Mouse (Mus musculus): Measurements from ENCODE around the gene Ywhag. TPM values are rescaled to one million over a fixed set of nuclear protein-coding genes. Genes with fewer than 3 reads are reported as not detected.

The Ywhag gene
- total RNA-seq, 4 experiments from 2014 or later = 265 to 313 (median 289) TPM

DNA sequence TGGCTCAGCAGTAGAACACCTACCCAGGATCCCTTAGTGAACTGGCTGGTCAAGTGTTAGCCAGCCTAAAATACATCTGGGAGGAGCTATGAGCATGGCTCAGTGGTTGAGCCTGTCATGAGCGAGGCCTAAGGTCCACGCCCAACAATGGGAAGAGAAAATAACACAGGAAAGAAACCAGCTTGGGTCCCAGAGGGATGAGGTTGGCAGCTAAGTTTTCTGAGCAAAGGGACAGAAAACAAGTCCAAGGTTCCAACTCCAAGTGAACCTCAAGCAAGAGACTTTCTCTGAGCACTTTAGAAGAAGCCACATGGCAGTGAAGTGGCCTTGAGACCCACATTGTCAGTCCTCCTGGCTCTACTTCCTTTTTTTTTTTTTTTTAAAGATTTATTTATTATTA lies 17.2 kb upstream of the Ywhag start:
- no peak for DNase-seq (ENCODE audit: low spot score)

DNA sequence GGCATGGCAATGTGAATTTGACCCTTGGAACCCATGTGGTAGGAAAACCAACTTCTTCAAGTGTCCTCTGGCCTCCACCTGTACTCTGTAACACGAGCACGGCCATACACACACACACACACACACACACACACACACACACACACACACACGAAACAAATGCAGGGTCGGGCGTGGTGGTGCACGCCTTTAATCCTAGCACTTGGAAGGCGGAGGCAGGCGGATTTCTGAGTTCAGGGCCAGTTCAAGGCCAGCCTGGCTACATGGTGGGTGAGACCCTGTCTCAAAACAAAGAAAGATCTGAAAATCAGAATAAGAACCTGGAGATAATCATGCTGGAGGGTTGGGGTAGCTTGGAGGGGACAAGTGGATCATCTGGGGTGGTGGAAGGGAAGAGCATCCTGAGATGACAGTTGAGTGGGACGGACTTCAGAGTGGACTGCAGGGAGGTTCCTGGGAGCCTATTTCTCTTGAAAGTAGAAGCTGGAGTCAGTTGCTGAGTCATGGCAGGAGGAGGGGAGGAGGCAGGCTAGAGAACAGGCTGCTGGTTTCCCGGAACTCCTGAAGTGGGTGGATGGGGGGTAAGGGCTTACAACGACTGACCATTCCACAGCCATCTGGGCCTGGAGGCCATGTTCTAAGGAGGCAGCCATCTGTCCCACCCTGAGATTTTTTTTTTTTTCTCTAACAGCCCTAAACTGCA lies 16.4 kb upstream of the Ywhag start:
- DNase-seq (ENCODE audit: low spot score) = no peak

DNA sequence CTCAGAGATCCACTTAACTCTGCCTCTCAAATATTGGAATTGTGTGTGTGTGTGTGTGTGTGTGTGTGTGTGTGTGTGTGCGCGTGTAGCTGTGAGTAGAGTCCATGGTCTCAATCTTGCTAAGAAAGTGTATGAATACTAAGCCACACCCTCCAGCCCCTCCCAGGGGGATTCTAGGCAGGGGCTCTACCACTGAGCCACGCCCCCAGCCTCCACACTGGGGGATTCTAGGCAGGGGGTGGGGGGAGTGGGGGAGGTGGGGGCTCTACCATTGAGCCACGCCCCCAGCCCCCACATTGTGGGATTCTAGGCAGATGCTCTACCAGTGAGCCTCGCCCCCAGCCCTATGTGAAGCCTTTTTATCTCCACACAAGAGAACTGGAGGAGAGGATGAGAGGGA lies 12.2 kb upstream of the Ywhag start:
- DNase-seq (ENCODE audit: low spot score) = no peak

DNA sequence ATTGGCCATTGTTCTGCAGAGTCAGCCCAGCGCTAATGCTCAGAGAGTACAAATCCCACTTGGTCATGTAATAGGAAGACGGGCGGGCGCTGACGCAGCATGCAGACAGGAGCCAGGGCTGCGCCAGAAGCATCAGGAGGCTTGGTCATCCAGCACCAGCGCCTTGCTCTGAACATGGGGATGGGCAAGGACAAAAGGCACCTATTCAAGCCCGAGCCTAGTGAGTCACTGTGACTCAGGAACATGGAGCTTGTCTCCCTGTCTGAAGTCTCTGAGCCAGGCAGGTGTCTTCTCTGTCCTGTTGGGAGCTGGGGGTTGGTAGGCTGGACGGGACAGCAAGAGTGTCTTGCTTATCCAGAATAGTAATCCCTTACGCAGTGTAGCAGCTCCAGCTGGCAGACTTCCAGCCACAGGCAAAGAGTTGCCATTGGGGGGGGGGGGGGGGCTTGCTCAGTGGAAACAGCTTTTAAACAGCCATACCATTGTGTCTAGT lies 11.5 kb upstream of the Ywhag start:
- no peak for DNase-seq (ENCODE audit: low spot score)

DNA sequence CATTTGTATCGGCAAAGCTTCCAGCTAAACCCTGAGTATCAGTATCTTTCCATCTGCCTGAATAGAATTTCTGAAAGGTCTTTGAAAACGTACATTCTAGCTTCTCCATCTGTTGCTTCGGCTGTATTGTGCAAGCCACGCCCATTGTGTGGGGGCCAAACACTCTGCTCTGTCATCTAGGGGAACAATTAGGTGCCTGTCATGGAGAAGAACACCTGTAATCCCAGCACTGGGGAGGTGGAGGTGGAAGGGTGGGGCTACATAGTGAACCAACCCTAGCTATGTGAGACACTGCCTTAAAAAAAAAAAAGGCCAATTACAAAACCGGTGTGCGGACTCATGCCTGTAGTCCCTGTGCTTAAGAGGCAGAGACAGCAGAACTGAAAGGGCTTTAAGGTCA lies 8.3 kb upstream of the Ywhag start:
- no peak for DNase-seq (ENCODE audit: low spot score)

DNA sequence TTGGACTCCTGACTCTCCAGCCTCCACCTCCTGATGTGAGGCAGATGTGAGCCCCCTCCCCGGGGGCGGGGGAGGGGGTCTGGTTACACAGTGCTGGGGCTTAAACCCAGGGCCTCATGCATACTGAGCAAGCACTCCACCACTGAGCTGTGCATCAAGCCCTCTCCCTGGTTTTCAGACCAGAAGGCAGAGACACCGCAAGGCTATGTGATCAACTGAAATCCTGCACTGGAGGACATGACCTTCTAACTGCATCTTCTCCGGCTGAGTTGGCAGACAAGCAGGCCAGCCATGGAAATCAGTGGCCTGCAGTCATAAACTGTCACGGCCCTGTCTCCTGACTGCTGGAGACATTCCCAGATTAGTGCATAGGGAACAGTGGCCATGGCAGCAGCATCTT lies 6.2 kb upstream of the Ywhag start:
- DNase-seq (ENCODE audit: low spot score) = peak; percentile 52

DNA sequence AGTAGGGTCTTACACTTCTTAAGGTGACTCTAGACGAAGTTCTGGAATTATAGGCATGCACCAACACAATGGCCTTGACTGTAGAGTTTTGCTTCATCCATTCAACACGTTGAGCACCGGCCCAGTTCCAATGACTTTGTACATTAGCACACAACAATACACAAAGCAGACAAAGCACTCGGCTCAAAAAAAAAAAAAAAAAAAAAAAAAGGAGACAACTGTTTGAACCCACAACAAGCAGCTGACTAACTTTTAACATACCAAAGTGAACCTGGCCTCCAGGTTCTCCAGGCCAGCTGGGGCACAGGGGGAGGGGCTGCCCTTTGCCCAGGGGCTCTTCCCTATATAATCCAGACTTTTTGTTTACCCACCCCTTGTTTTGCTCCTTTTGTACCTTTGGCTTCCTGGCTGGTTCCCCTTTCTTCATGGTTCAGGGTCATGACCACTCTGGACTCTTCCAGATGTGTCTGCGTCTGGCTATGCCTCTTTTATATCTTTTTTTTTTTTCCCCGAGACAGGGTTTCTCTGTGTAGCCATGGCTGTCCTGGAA lies 1.3 kb upstream of the Ywhag start:
- DNase-seq (ENCODE audit: low spot score) = no peak

DNA sequence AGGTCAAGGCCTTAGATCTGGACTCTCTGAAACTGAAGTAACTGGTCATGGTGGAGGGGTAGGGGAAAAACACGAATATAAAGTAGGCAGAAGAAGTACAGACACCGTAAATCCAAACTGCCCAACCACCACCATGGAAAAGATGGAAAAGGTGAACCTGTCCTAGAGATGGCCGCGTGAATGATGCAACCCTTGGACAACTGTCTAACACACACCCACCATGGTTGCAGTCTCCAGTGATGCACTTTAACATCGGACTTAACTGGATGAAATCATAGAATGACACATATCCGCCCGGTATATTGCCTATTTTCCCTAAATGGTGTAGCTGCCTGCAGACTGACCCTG lies 734 bp upstream of the Ywhag start:
- DNase-seq (ENCODE audit: low spot score) = no peak

DNA sequence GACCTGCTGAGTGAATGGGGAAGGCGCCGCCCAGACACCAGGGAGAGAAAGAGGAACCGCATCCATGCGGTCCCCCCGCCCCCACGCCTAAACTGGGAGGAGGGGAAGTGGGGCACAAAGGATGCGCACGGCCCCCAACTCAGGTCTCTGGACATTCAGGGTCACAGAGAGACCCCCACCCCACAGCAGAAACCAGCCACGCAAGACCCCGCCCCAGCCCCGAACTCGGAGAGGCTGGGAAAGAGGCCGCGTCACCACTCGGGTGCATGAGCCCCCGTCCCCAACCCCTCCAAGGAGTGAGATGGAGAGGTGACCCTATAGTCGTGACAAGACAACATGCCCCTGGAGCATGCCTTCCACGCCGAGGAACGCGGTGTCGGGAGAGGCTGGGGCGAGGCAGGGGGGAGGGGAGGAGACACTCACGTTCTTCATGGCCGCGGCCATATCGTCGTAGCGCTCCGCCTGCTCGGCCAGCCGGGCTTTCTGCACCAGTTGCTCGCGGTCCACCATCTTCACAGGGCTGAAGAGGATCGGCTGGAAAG lies 445 bp downstream of the Ywhag start:
- DNase-seq (ENCODE audit: low spot score) = peak; percentile 56

DNA sequence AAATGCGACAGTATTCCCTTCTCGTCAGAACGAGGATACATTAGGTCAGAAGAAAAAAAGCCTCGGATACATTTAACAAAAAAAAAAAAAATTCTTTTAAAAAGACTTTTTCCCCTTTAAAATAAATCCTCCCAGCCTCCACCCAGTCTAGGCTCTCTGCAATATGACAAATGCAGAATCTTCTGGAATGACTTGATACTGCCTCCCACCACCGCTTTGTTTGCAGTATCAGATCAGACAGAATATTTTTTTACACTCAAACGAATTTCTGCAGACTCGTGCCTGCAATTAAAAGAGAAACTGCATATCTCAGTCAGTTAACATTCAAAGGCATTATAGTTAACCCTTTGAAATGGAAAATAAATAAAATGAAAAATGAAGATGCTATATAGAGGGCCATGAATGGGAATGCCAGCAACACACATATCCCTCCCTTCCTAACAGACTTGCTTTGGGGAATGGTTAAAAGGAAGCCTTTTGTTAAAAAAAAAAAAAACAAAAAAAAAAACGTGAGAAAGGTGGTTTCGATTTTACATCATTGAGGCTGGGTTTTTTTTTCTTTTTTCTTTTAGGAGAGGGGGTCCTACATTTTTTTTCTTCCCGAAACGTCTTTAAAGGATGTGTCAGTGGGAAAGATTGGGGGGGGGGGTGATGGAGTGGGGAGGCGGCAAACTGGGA lies 1.1 kb downstream of the Ywhag start:
- DNase-seq (ENCODE audit: low spot score) = no peak

DNA sequence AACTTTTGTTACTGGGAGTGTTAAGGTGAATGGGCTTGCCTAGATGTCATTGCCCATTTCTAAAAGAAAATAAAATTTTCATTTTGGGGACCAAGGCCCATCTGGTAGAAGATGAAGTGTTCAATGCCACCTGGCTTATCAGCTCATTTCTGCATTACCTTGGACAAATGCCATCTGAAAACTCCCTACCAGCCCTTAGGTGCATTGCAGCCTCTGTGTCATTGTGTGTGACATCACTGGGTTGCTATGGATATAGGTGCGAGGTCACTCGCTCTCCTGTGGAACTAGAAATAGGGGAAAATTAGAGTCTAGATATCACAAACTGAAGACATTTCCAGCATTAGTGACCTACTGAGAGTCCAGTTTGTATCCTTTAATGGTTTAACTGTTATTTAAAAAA lies 2.1 kb downstream of the Ywhag start:
- DNase-seq (ENCODE audit: low spot score) = no peak

DNA sequence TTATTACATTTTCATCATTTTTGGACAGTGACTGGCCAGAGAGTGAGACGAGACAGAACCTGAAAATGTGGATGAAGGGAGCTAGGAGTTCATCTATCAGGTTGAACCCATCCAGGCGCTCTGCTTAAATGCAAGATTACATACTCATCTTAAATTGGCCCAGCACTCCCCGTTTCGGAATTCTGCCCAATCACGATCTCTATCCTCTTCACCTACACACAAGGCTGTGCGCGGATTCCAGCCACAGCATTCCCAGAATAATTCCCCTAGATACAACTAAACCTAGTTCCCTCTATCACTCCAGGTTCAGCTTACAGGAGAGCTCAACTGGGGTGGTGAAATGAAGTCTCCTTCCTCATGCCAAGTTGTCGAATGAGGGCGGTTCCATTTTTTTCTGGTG lies 2.9 kb downstream of the Ywhag start:
- DNase-seq (ENCODE audit: low spot score) = no peak

DNA sequence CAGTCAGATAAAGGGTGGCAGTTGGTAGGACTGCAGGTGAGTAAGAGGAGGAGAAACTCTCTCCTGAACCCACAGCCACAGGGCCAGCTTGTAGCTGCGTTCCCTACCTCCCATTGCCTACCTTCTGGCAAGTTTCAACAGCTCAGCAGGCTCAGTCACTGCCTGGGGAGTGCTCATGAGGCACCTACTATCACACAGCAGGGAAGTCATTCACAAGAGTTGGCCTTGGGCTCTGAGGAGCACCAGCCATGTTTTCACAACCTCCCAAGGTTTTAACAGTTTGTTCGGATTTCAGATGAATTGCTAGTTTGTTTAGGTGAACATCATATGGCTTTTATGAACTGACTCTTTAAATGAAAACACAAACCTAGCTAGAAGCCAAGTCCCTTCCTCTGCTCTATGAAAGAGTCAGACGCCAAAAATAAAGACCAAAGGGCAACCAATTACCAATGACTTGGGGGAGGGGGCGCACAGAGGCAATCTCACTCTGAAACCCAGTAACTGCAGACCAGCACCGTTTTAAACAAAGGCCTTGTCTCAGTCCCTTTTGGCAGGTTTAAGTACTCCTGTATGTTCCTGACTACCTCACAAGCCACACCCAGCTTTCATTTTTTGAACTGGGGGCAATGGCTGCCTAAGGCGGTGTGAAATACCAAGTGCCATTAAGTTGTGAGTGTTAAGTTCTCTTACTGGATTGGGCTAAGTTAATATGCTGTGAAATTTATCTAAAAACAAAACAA lies 4.6 kb downstream of the Ywhag start:
- DNase-seq (ENCODE audit: low spot score) = no peak

DNA sequence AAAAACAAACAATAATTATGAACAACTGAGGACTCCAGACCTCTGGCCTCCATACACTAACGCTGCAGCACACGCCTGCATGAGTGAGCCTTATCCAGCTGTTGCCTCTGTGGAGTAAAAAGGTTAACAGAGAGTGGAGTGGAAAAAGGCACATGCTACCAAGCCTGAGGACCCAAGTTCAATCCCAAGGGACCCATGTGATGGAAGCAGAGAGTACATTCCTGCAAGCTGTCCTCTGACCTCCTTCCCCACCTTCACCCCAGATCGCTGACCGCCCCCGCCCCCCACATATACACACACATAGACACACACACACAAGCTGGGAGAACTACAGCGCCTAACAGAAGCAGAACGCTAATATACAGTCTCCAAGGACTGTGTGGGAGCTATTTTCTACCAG lies 10.5 kb downstream of the Ywhag start:
- no peak for DNase-seq (ENCODE audit: low spot score)

DNA sequence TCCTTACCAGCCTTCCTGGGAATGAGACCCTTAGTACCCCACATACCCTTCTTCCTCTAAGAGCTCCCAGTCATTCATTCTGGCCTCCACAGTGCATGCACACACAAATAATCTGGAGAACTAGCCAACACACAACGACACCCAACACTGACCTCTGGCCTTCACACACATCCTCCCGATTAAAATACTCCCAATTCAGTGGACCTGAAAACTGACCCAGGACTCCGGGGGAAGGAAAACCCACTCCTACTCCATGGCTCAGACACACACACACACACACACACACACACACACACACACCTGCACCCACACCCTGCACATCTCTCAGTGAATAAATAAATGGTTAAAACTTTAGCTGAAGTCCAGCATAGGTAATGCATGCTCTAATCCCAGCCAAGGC lies 14.5 kb downstream of the Ywhag start:
- no peak for DNase-seq (ENCODE audit: low spot score)

DNA sequence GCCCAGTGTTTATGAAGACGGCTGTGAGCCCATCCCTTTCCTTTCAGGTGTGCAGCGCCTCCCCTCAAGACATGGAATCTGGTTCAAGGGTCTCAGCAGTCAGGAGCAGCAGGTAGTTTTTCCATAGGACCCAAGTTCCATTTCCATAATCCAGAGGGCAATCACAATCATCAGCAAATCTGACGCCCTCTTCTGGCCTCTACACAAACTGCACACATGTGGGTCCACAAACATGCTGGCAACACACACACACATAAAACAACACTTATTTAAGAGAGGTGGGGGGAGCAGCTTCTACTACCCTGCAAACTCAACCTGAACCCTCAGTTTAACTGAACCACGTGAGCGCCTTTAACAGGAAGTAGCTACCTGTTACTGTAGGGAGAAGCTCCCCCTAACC lies 15.8 kb downstream of the Ywhag start:
- no peak for DNase-seq (ENCODE audit: low spot score)

DNA sequence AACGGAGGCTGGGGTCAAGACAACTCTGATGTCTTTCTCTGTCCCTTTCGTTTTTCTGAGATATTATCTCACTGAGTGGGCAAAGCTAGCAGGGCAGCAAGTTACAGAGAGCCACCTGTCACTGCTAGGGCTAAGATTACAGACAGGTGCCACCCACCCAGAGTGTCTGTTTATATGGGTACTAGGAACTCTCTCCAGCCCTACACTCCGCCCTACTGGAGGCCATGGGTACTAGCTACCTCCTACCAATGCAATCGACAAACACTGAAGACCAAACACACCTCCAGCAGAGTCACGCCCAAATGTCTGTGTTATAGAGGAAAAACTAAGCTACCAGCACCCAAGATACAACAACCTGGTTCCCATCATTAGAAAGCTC lies 16.4 kb downstream of the Ywhag start:
- DNase-seq (ENCODE audit: low spot score) = no peak

DNA sequence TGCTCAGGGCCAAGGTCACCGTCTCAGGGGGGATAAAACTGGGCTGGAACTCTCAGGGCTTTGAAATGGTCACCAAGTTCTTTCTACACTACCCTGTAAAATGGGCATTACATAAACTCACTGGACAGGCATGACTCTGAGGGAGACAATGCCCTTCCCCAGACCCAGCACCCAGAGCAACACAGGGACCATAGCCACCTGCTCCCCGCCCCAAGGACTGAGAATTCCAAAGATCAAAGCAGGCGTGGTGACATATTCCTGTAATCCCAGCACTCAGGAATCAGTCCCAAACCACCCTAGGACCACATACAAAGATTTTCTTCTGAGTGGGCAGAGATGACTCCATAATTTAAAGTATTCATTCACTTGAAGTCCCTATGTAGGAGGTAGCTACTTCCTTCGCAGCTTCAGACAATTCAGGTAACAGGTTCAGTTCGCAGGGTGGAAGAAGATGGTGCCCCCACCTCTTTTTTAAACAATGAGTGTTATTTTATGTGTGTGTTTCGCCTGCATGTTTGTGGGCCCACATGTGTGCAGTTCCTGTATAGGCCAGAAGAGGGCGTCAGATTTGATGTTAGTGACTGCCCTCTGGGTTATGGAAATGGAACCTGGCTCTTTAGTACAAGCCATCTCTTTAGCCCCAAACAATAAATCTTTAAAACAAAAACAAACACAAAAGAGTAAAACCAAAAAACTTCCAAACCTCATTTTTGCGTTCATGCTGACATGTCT lies 16.9 kb downstream of the Ywhag start:
- no peak for DNase-seq (ENCODE audit: low spot score)

DNA sequence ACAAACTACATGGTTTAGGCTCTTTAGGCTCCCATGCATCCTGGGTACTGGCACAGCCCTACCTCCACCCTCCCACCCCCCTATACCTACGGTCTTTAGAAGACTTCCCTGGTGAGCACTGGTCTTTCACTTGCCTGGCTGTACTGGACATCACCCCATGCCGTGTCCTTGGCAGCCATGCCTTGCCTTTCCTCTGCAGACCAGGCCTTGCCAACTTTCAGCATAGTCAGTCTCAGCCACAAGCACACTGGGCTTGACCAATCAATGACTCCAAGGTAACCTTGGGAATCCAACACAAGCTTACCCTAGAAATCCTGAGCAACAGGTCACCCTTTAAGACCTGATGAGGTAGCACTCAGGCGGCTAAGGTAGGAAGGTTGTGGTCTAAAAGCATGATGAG lies 17.8 kb downstream of the Ywhag start:
- no peak for DNase-seq (ENCODE audit: low spot score)

DNA sequence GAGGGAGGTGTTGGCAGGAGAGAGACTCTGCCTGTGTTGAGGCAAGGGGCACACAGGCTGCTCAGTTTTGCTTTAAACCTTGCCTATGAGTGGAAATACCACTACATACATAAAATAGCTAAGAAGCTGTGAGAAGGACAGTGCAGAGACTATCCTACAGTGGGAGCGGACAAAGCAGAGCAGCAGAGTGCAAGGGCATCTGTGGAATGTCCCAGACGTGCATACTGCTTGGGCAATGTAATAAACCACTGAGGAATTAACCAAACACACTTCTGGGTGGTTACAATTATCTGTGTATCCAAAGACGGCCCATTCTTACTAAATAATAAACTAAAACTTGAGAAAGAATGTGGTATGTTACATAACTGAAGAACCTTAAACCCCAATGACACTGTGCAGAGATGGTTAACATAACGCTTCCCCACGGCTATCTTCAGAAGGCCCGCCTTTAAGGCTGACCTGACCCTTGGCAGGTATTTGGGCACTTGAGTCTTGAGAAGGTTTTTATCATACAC lies 18.3 kb downstream of the Ywhag start:
- DNase-seq (ENCODE audit: low spot score) = no peak

DNA sequence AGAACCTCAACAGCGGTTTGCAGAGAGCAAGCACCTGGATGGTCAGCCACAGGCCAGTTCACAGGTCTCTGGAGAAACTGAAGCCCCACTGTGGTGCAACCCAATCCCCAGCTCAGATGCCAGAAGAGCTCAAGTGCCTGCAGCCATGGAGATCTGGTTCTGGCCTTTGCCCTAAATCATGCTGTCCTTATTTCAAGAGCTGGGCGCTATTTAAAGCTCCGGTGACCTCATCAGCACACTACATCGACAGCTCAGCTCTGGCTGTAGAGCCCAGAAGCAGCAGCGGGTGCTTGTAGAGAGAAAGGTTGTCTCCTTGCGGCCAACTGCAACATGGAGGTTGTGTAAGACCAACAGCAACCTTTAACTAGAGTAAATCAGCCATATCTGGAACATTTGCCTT lies 20.3 kb downstream of the Ywhag start:
- DNase-seq (ENCODE audit: low spot score) = peak; percentile 69

All from heart, adult 8-10 months (tissue).